Mouse (Mus musculus): ENCODE measurements around the gene Tcf3. TPM values are rescaled to one million over a fixed set of nuclear protein-coding genes. Genes with fewer than 3 reads are reported as not detected.
A peak's percentile ranks its signal among the peaks of the same experiment; 100 is the strongest.

Gene Tcf3
- total RNA-seq, 2 experiments from 2014 or later = 20.3 to 24.2 TPM

DNA sequence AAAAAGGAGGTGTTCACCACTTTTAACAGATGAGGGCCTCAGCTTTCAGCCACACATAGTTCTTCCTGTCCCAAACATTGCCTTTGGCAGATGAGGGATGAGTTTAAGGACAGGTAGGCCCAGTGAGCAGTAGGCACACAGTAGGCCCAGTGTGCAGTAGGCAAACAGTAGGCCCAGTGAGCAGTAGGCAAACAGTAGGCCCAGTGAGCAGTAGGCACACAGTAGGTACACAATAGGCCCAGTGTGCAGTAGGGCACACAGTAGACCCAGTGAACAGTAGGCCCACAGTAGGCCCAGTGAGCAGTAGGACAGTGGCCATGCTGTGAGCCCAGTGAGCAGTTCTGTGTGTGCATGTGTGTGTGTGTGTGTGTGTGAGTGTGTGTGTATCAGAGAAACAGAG lies 6.6 kb upstream of the Tcf3 start:
- no peak for ATAC-seq (ENCODE audit: poor library complexity, severe bottlenecking)

- no peak for ATAC-seq (ENCODE audit: poor library complexity, severe bottlenecking)
These were observed 4.5 kb upstream of the Tcf3 start for GRCm38 (mm10) chr10:80437973-80438372.

GRCm38 (mm10) chr10:80436276-80436675 lies 2.8 kb upstream of the Tcf3 start:
- no peak for ATAC-seq (ENCODE audit: poor library complexity, severe bottlenecking)

DNA sequence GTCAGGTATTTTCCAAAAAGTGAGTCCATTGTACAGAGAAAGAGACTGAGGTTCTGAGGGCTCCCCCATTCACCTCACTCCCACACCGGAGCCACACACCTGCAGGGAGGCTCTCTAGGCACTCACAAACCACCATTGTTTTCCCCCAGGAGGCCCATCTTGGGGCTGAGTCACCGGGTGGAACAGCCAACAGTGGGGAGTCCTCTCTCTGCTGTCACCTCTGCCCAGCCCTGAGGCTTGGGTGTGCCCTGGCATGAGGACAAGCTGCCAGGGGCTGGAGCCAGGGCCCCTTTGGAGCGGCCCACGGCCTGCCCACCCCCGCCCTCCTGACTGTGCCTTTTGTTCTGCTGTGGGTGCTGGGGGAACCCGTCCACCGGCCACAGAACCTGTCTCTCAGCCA lies 2.3 kb upstream of the Tcf3 start:
- ATAC-seq (ENCODE audit: poor library complexity, severe bottlenecking) = no peak

DNA sequence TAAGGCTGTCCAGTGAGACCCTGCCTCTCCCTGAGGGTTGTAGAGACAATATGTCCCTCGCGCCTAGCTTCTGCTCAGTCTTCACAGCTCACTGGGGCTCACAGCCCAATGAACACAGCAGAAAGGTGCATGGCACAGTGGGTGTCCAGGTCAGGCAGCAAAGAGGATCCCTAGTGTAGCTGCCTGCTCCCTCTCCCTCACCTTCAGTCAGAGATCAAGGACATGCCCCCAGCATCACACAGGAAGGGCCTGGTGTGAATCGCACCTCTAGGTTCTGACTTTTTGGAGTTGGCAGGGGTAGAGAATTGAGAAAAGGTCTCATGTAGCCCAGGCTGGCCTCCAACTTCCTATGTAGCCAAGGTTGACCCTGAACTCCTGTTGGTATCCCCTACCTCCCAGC lies 1.4 kb upstream of the Tcf3 start:
- no peak for ATAC-seq (ENCODE audit: poor library complexity, severe bottlenecking)

GRCm38 (mm10) chr10:80434233-80434592 lies 766 bp upstream of the Tcf3 start:
- peak; percentile 33 for ATAC-seq (ENCODE audit: poor library complexity, severe bottlenecking)

GRCm38 (mm10) chr10:80432936-80433512 lies 423 bp downstream of the Tcf3 start:
- ATAC-seq (ENCODE audit: poor library complexity, severe bottlenecking) = no peak

GRCm38 (mm10) chr10:80432387-80432785 lies 1.1 kb downstream of the Tcf3 start:
- ATAC-seq (ENCODE audit: poor library complexity, severe bottlenecking) = no peak

DNA sequence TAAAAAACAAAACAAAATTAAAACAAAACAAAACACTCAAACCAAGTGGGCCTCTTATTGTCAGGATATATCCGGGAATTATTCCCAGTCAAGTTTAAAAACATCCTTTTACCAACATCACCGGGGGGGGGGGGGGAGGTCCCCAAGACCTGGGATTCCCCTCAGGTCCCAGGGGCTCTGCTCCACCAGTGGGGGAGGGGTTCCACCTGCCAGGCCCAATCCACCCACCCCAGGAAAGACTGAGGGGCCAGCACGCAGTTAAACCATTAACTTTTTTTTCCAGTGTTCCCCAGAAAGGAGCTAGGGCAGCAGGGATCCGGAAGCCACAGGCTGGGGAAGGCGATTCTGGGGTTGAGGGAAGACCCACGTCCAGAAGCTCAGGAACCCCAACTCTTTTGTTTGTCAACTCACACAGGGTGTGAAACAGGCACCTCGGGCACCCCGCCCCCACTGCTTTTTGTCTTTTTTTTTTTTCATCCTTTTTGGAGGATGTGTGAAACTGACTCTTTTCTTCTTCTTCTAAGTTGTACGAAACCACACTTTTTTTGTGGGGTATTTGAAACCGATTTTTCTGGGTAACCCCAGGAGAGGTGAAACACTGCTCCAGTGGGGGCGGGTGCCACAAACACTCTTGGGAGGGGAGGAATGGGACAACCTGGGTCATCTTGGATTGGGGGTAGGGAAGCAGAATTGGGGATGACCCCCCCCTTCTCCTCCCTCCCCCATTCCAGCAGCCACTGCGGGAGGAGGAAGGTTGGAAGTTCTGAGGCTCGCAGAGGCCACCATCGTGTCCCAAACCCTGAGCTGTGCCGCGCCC lies 1.7 kb downstream of the Tcf3 start:
- no peak for ATAC-seq (ENCODE audit: poor library complexity, severe bottlenecking)

- ATAC-seq (ENCODE audit: poor library complexity, severe bottlenecking) = no peak
These were observed 3.0 kb downstream of the Tcf3 start for GRCm38 (mm10) chr10:80430375-80430980.

DNA sequence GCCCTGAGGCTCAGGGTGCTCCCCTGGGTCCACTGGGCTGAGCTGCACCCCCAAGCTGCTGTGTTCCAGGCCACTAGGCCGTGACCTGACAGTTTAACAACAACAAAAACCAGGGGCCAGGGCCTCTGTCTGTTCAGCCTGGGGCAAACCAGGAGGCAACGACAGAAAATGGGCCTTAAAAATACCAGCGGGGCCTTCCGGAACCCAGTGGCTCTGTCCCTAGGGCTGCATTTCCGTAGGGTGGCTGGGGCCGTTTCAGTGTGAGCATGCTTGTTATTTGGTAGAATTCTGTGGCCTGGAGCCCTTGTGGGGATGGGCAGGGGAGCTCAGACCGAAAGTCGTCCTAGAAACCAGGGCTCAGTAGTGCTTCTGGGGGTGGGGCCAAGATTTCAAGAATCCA lies 3.6 kb downstream of the Tcf3 start:
- ATAC-seq (ENCODE audit: poor library complexity, severe bottlenecking) = no peak

GRCm38 (mm10) chr10:80425041-80425440 lies 8.4 kb downstream of the Tcf3 start:
- no peak for ATAC-seq (ENCODE audit: poor library complexity, severe bottlenecking)

DNA sequence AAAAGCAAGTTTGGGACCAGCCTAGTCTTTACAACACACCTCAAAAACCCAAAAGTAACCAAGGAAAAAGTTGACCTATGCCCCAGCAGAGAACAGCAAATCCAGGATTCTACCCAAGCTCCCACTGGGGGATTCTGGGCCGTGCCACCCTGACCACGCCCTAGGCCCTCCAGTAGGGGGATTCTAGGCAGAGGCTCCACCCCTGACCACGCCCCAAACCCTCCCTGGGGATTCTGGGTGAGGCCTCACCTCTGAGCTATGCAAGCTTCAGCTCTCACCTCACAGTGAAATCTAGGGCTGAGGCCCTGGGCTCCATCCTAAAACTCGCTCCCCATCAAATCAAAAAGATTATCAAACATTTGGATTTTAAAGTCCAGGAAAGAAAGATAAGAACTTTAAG lies 9.9 kb downstream of the Tcf3 start:
- ATAC-seq (ENCODE audit: poor library complexity, severe bottlenecking) = no peak

- ATAC-seq (ENCODE audit: poor library complexity, severe bottlenecking) = 0 out of 2 replicates have a peak, but pooled peaks have one; percentile 27
These were observed 11.6 kb downstream of the Tcf3 start for GRCm38 (mm10) chr10:80421651-80422472.

DNA sequence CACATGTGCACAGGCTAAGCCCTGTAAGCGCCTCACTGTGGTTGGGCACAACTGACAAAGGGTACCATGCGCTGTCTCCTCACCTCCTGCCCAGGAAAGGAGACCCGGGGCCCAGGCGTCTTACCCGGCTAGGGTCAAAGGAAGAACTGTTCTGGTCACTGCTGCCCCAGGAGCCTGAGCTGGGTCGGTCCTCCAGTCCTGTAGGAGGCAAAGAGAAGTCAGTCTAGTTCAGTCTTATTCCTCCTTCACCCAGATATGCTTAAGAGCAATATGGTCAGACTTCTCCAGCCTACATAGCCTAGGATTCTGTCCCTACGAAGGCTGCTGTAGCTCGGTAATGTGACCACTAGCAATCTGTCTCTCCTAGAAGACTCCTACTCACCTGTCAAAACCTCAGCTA lies 12.2 kb downstream of the Tcf3 start:
- ATAC-seq (ENCODE audit: poor library complexity, severe bottlenecking) = no peak

DNA sequence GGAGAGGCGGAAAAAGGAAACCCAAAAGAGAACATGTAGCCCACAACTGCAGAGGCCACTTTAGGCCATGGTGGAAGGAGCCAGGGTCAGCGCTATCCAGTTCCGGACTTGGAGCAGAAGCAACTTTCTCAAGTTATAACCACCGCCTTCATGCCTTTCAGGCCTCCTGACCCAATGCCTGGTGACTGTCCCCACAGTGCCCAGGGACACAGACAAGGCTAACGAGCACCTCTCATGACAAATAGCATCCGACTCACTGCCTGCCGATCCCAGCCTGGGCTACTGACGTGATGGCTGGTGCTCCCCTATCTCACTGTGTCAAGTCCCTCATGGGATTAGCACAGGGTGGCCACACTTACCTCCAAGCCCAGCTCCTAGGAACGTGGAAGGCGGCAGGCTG lies 12.7 kb downstream of the Tcf3 start:
- ATAC-seq (ENCODE audit: poor library complexity, severe bottlenecking) = no peak

DNA sequence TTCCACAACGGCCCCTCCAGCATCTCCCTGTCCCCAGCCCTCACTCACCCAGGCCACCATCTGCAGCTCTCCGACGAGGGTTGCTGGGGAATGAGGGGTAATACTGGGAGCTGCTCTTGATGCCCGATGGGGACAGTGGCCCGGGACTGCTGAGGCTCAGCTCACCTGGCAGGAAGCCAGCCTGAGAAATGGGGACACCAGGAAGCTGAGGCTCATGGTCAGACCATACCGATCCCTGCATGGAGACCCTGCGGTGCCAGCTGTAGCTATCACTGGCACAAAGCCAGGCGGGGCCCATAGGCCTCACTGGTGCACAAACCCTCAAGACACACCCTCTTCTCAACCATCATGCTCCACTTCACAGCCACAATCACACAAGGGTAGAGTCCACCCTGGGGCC lies 14.0 kb downstream of the Tcf3 start:
- no peak for ATAC-seq (ENCODE audit: poor library complexity, severe bottlenecking)

GRCm38 (mm10) chr10:80418311-80418710 lies 15.1 kb downstream of the Tcf3 start:
- ATAC-seq (ENCODE audit: poor library complexity, severe bottlenecking) = no peak

DNA sequence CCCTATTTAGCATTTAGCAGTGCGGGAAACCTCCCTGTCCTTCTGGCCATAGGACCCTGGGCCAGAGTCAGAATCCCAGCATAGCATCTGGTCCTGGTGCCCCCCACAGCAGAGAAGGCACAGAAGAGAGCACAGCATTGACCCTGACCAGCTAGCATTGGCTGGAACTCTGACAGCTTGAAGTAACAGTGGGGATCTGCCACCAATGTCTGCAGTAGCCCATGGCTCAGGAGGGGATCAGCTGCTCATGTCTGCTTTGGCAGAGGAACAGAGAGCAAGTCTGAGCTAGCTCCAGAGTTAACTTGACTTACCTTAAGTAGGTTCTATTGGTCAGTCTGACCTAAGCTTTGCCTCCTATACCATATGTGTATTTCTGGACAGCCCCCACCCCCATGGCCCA lies 15.6 kb downstream of the Tcf3 start:
- ATAC-seq (ENCODE audit: poor library complexity, severe bottlenecking) = no peak

DNA sequence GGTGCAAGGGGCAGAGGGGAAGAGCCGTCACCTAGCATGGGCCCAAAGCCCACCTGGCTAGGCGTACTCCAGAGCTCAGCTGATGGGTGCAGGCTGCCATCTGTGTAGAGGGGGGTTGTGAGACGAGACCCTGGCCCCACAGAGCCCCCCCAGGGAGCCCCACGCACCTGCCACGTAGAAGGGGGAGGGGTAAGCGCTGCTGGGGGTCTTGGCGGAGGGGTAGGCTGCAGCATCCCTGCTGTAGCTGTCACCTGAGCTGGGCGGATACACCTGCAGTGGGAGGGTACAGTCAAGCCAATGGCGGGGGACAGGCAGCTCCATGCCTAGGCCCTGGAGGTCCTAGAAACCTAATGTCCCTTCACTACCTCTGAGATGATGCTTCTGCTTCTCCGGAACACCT lies 16.1 kb downstream of the Tcf3 start:
- no peak for ATAC-seq (ENCODE audit: poor library complexity, severe bottlenecking)

- ATAC-seq (ENCODE audit: poor library complexity, severe bottlenecking) = no peak
These were observed 17.9 kb downstream of the Tcf3 start for GRCm38 (mm10) chr10:80415566-80415965.

Data from megakaryocyte, adult 5-6 weeks (primary cell).